Mouse (Mus musculus) ovary, postnatal 14 days (tissue): ENCODE measurements around the gene Olfr895.

Experiments used
- DNase-seq: peaks from one replicate; pipeline ENCODE4 v3.0.0; 2022; ENCODE audit warnings: low spot score

Olfr895 gene

GRCm38 (mm10) chr9:38267551-38267950 is at the start of gene Olfr895:
Gene Olfr895, plus strand, starts transcription at chr9:38267851.
- no peak for DNase-seq

GRCm38 (mm10) chr9:38252474-38252873 is 15.2 kb upstream of the Olfr895 start, which contains the start of gene Olfr143:
Gene Olfr143, plus strand, starts transcription at chr9:38252774.
- no peak for DNase-seq

- no peak for DNase-seq
Observed at GRCm38 (mm10) chr9:38290807-38291206, 23.2 kb downstream of the Olfr895 start, which contains the start of gene Olfr896-ps1. Gene Olfr896-ps1, plus strand, starts transcription at chr9:38291107.
